Mouse (Mus musculus): ENCODE results near the gene Cdc26. TPM values are rescaled to one million over a fixed set of nuclear protein-coding genes. Genes with fewer than 3 reads are reported as not detected.

The Cdc26 gene
- polyA plus RNA-seq, 1 experiment = not detected

DNA sequence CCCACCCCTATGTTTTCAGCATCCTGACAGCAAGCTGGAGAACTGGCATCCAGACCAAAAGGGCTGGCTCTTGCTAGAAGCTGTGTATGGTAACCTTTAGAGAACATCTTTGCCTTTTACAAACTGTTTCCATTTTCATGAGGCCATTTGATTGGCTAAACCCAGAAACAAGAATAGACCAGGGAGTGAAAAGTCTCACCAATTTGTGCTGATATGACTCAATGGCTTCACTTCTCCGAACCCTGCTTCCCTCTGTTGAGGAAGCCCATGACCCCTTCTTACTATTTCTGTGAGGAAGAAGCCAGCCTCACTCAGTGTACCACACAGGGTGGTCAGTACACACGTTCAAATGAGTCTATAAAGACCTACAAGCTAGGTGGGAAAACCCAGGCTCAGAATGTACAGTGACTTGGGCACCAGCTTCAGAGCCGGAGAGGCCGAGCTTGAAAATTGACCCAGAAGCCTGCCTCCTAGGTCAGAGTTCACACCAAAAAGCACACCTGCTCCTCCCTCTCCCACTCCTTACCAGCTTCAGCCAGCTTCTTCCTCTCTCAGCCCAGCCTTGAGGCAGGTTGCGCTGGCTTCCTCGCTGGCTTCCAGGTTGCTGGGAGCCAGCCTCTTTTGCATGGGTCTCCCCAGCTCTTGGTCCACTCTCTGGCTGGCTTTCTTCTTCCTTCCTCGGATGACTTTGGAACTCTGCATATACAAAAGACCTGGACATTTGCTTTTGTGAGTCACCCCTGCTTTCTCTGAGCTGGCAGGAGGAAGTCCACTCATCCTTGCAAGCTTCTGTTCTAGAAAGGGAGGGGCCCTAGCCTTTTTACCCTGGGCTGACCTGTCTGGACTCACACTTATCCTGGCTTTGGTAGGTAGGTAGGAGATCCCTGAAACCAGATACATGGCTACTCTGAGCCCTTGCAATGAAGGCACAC is 25.8 kb upstream of the Cdc26 start:
- TF ChIP-seq POLR2A (IDR thresholded peaks at IDR 0.05; ENCODE audit: insufficient read depth, low read depth, low read length) = no peak
- no peak for TF ChIP-seq CTCF (IDR thresholded peaks at IDR 0.05; ENCODE audit: insufficient read depth, low read depth, low read length)
- no peak overlapping the region for H3K27ac ChIP-seq (ENCODE audit: insufficient read depth, low read depth, low read length)
- no peaks in the 10 kb centered on the region for H3K4me1 ChIP-seq (ENCODE audit: control insufficient read depth, insufficient read depth, low read length)
- 76% methylated on average over 7 of the region's 7 CpGs for WGBS
- no peak overlapping the region for H3K4me3 ChIP-seq (ENCODE audit: insufficient read depth, low read depth, low read length)

DNA sequence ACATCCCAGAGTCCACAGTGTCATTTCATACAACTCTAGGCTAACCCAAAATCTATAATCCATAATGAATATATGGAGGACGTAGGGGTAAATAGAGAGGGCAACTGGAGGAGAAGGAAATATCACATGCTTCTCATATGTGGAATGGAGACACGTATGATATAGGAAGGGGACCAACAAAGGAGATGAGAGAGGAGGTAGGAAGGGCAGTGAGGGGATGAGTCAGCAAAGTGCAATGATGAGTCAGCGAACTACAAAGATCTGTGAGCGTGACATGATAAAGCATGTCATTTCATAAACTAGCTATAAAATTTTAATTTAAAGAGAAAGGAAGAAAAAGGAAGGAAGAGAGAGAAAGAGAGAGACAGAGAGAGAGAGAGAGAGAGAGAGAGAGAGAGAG is 23.1 kb upstream of the Cdc26 start:
- Histone ChIP-seq H3K4me3 (ENCODE audit: insufficient read depth, low read depth, low read length) (no peak overlapping the region), H3K27ac (ENCODE audit: insufficient read depth, low read depth, low read length) (no peak overlapping the region), H3K4me1 (ENCODE audit: control insufficient read depth, insufficient read depth, low read length) (no peaks in the 10 kb centered on the region)
- TF ChIP-seq CTCF (IDR thresholded peaks at IDR 0.05; ENCODE audit: insufficient read depth, low read depth, low read length) = no peak
- TF ChIP-seq POLR2A (IDR thresholded peaks at IDR 0.05; ENCODE audit: insufficient read depth, low read depth, low read length) = no peak
- 76% methylated on average over 4 of the region's 4 CpGs for WGBS

DNA sequence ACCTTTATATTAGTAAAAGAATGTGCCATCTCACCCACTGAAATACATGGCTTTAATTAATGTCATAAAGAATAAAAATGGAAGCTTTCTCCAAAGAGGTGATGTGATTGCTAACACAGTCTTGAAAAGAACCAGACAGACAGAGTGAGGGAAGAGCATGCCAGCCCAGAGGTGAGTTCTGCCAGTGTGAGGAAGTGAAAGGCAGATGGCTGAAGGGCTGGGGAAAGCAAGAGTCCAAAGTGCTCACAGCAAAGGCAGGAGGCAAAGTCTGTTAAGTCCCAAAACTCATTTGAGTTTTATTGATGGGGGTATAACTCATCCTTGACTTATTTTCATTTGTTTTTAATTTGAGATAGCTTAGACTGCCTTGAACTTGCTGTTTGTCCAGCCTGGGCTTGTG is 22.2 kb upstream of the Cdc26 start:
- TF ChIP-seq POLR2A (IDR thresholded peaks at IDR 0.05; ENCODE audit: insufficient read depth, low read depth, low read length) (no peak), CTCF (IDR thresholded peaks at IDR 0.05; ENCODE audit: insufficient read depth, low read depth, low read length) (no peak)

DNA sequence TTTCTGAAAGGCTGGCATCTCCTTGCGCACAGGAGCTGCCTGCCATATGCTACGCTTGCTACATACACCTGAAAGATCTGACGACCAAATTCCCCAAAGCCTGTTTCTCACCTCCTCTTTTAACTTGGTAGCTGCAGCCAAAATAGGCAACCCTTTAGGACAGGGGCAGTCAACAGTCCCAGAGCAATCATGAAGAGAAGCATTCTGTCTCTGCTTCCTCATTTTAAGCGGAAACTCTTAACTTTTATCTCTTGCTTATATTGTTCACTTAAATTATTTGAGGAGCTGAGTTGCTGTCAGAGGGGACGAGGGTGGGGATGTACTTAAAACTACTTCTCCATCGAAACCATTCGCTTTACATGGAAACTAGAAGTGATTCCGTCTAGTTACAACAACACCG is 21.2 kb upstream of the Cdc26 start:
- no peak overlapping the region for H3K27ac ChIP-seq (ENCODE audit: insufficient read depth, low read depth, low read length)
- TF ChIP-seq CTCF (IDR thresholded peaks at IDR 0.05; ENCODE audit: insufficient read depth, low read depth, low read length) (no peak), POLR2A (IDR thresholded peaks at IDR 0.05; ENCODE audit: insufficient read depth, low read depth, low read length) (no peak)
- WGBS = 90% methylated on average over 9 of the region's 9 CpGs
- no peak overlapping the region for H3K4me3 ChIP-seq (ENCODE audit: insufficient read depth, low read depth, low read length)
- H3K4me1 ChIP-seq (ENCODE audit: control insufficient read depth, insufficient read depth, low read length) = no peaks in the 10 kb centered on the region

More for the DNA sequence above, 22.2 kb upstream of the Cdc26 start:
- Histone ChIP-seq H3K4me3 (ENCODE audit: insufficient read depth, low read depth, low read length) (no peak overlapping the region), H3K4me1 (ENCODE audit: control insufficient read depth, insufficient read depth, low read length) (no peaks in the 10 kb centered on the region), H3K27ac (ENCODE audit: insufficient read depth, low read depth, low read length) (no peak overlapping the region)

DNA sequence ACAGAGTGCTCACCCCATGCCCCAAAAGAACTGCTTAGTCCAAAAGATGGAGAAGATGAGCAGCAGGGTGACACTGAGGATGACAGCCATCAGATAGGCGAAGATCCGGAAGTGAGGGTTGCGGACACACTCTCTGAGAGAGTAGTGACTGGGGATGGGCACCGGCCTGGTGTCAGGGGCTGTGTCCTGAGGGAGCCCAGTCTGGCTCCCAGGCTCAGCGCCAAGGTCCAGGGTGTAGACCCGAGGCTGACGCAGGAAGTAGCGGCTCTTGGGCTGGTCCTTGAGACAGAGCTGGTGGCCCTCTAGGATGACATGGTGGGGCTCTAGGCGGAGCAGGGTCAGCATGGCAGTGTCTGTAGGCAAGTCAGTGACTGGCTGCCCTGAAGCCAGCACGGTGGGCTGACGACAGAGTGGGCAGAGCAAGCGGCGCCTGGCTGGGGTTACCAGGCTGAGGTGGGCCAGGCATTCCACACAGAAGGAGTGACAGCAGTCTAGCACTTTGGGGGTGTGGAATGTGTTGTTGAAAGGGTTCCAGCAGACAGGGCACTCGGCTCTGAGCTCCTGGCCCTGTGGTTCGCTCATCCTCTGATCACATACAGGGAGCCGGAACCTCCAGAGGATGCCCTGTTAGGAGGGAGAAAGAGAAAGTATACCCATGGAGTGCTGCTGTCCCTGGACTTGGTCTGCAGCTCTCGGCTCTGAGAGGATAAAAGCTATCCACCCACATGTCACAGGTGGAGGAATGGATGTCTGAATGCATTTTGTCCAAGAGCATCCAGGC is 19.7 kb upstream of the Cdc26 start:
- Histone ChIP-seq H3K4me1 (ENCODE audit: control insufficient read depth, insufficient read depth, low read length) (no peaks in the 10 kb centered on the region), H3K4me3 (ENCODE audit: insufficient read depth, low read depth, low read length) (no peak overlapping the region), H3K27ac (ENCODE audit: insufficient read depth, low read depth, low read length) (no peak overlapping the region)
- 79% methylated on average over 17 of the region's 17 CpGs for WGBS
- no peak for TF ChIP-seq POLR2A (IDR thresholded peaks at IDR 0.05; ENCODE audit: insufficient read depth, low read depth, low read length)
- no peak for TF ChIP-seq CTCF (IDR thresholded peaks at IDR 0.05; ENCODE audit: insufficient read depth, low read depth, low read length)

DNA sequence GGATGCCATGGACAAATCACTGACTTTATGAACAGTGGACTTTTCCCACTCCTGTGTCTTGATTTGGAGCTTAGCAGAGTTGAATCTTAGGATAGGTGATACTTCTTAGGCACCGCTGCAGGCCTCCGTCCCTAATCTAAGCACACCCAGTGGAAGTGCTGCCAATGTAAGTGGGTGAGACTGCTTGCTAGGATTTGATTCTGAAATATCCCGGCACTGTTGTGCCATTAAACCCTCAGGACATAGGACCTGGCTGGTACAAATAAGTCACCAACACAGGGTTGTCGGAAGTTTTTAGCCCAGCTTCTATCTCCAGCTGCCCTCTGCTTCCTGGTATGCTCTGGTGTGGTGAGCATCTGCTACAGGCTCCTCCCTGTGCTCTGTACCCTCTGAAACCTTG is 17.4 kb upstream of the Cdc26 start:
- Histone ChIP-seq H3K27ac (ENCODE audit: insufficient read depth, low read depth, low read length) (no peak overlapping the region), H3K4me3 (ENCODE audit: insufficient read depth, low read depth, low read length) (no peak overlapping the region), H3K4me1 (ENCODE audit: control insufficient read depth, insufficient read depth, low read length) (no peaks in the 10 kb centered on the region)
- TF ChIP-seq POLR2A (IDR thresholded peaks at IDR 0.05; ENCODE audit: insufficient read depth, low read depth, low read length) (no peak), CTCF (IDR thresholded peaks at IDR 0.05; ENCODE audit: insufficient read depth, low read depth, low read length) (no peak)
- 91% methylated on average over 4 of the region's 4 CpGs for WGBS

DNA sequence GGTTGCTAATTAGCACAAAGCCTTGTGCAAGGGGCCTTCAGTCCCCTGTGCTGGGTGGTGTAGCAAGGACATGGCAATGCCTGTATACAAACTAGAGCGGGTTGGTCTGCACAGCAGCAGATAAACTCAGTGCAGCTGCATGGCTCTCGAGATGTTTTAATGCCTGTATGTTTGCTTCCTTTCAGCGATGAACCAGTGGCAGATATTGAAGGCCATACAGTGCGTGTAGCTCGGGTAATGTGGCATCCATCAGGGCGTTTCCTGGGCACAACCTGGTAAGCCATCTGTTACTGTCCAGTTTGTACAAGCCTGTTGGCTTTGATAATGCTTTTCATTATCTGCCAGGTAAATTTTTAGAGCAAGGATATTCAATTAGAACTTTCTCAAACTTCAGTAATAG is 10.6 kb upstream of the Cdc26 start:
- Histone ChIP-seq H3K27ac (ENCODE audit: insufficient read depth, low read depth, low read length) (no peak overlapping the region), H3K4me3 (ENCODE audit: insufficient read depth, low read depth, low read length) (no peak overlapping the region), H3K4me1 (ENCODE audit: control insufficient read depth, insufficient read depth, low read length) (no peaks in the 10 kb centered on the region)
- 80% methylated on average over 6 of the region's 6 CpGs for WGBS
- TF ChIP-seq CTCF (IDR thresholded peaks at IDR 0.05; ENCODE audit: insufficient read depth, low read depth, low read length) = no peak
- no peak for TF ChIP-seq POLR2A (IDR thresholded peaks at IDR 0.05; ENCODE audit: insufficient read depth, low read depth, low read length)

DNA sequence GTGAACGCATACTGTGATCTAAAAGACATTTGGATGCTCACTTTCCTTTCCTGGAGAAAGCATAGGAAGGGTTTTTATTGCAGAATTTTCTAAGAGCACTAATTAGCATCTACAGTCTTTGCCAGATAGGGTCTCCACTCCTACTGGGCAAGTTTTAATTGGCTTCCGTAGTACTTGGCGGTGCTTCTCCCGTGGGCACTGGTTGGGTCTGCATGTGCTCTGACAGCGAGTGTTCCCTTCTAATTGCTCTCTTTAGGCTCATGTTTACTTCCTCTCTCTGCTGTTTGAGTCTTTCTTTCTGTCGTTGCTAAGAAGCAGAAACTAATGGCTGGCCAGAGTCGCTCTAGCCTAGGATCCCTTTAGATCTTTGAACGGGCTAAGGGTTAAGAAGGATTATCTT is 10.0 kb upstream of the Cdc26 start:
- TF ChIP-seq POLR2A (IDR thresholded peaks at IDR 0.05; ENCODE audit: insufficient read depth, low read depth, low read length) (no peak), CTCF (IDR thresholded peaks at IDR 0.05; ENCODE audit: insufficient read depth, low read depth, low read length) (no peak)
- WGBS = 21% methylated on average over 8 of the region's 8 CpGs
- Histone ChIP-seq H3K4me3 (ENCODE audit: insufficient read depth, low read depth, low read length) (no peak overlapping the region), H3K4me1 (ENCODE audit: control insufficient read depth, insufficient read depth, low read length) (no peaks in the 10 kb centered on the region), H3K27ac (ENCODE audit: insufficient read depth, low read depth, low read length) (no peak overlapping the region)

DNA sequence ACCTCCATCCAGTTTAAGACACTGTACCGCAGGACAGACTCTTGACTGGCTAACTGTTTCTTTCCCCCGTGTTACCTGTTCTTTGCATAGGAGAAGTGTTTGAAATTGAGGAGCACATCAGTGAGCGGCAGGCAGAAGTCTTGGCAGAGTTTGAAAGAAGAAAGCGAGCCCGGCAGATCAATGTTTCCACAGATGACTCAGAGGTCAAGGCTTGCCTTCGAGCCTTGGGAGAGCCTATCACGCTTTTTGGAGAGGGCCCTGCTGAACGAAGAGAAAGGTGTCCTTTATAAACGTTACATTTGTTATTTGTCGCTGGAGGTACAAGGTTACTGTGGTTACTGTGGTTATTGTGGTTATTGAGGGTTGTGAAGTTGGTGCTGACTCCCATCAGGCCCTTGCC is 3.2 kb upstream of the Cdc26 start:
- TF ChIP-seq CTCF (IDR thresholded peaks at IDR 0.05; ENCODE audit: insufficient read depth, low read depth, low read length) = no peak
- TF ChIP-seq POLR2A (IDR thresholded peaks at IDR 0.05; ENCODE audit: insufficient read depth, low read depth, low read length) = no peak
- Histone ChIP-seq H3K27ac (ENCODE audit: insufficient read depth, low read depth, low read length) (no peak overlapping the region), H3K4me1 (ENCODE audit: control insufficient read depth, insufficient read depth, low read length) (no peaks in the 10 kb centered on the region), H3K4me3 (ENCODE audit: insufficient read depth, low read depth, low read length) (no peak overlapping the region)
- 93% methylated on average over 10 of the region's 10 CpGs for WGBS
